Mouse (Mus musculus): Measurements from ENCODE around the gene Auts2. TPM values are rescaled to one million over a fixed set of nuclear protein-coding genes. Genes with fewer than 3 reads are reported as not detected.

The Auts2 gene
- polyA plus RNA-seq, 1 experiment from 2014 or later, result 34.0 TPM

- ATAC-seq (ENCODE audit: insufficient number of reproducible peaks, low FRiP score, low TSS enrichment, low read depth), result no peak
- H3K4me1 ChIP-seq, result peaks cover 27% of the 10 kb centered on the region
- H3K9ac ChIP-seq, result no peak overlapping the region
- H3K4me3 ChIP-seq, result no peak overlapping the region
- H3K4me2 ChIP-seq, result no peak overlapping the region
- no peaks in the 10 kb centered on the region for H3K27me3 ChIP-seq
- no peaks in the 10 kb centered on the region for H3K36me3 ChIP-seq
- no peaks in the 10 kb centered on the region for H3K9me3 ChIP-seq
- 71% methylated on average over 3 of the region's 3 CpGs for WGBS
- no peak overlapping the region for H3K27ac ChIP-seq
Observed at GRCm38 (mm10) chr5:132329171-132329936, 213.8 kb downstream of the Auts2 start.

DNA sequence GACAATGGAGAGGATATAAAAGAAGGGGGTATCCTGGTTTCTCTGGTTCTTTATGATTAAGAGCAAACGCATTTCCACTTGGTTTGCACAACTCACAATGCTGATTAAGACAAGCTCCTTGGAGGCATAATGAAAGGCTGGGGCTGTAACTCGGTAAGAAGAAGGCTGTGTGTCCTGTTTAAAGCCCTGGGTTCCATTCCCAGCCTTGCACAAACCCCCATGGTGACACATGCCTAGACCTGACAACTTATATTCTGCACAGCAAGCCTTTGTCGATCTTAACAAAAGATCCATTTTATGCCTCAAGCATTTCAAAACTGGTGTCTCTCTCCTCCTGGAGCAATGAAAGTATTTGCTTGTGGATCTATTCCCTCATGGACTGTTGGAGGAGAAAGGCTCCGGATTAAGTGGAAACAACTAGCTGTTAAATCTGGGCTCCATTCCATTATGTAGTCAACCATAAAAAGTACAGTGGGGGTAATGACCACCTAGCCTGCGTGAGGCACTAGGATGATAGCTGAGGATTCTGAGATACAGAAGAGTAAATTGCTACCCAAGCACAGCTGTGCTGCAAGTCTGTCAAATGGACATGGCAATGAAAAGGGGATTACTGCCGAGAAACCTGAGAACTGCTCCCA is 218.8 kb downstream of the Auts2 start:
- no peak overlapping the region for H3K27ac ChIP-seq
- peaks cover 22% of the 10 kb centered on the region for H3K4me1 ChIP-seq
- H3K36me3 ChIP-seq, result no peaks in the 10 kb centered on the region
- no peak overlapping the region for H3K4me3 ChIP-seq
- no peak overlapping the region for H3K9ac ChIP-seq
- H3K4me2 ChIP-seq, result no peak overlapping the region
- no peaks in the 10 kb centered on the region for H3K27me3 ChIP-seq
- no peak for ATAC-seq (ENCODE audit: insufficient number of reproducible peaks, low FRiP score, low TSS enrichment, low read depth)
- H3K9me3 ChIP-seq, result no peaks in the 10 kb centered on the region
- WGBS, result 45% methylated on average over 6 of the region's 6 CpGs

GRCm38 (mm10) chr5:132323608-132324007 is 219.5 kb downstream of the Auts2 start:
- Histone ChIP-seq H3K9me3 (no peaks in the 10 kb centered on the region), H3K27ac (no peak overlapping the region), H3K27me3 (no peaks in the 10 kb centered on the region), H3K4me1 (peaks cover 17% of the 10 kb centered on the region), H3K9ac (no peak overlapping the region), H3K4me3 (no peak overlapping the region), H3K36me3 (no peaks in the 10 kb centered on the region), H3K4me2 (no peak overlapping the region)
- ATAC-seq (ENCODE audit: insufficient number of reproducible peaks, low FRiP score, low TSS enrichment, low read depth), result no peak
- WGBS, result 95% methylated on average over 4 of the region's 4 CpGs

- peaks cover 18% of the 10 kb centered on the region for H3K4me1 ChIP-seq
- H3K9me3 ChIP-seq, result no peaks in the 10 kb centered on the region
- ATAC-seq (ENCODE audit: insufficient number of reproducible peaks, low FRiP score, low TSS enrichment, low read depth), result no peak
- no peak overlapping the region for H3K27ac ChIP-seq
- H3K9ac ChIP-seq, result no peak overlapping the region
- 64% methylated on average over 4 of the region's 4 CpGs for WGBS
- H3K36me3 ChIP-seq, result no peaks in the 10 kb centered on the region
- H3K27me3 ChIP-seq, result no peaks in the 10 kb centered on the region
- H3K4me3 ChIP-seq, result no peak overlapping the region
- H3K4me2 ChIP-seq, result no peak overlapping the region
Observed at GRCm38 (mm10) chr5:132322971-132323370, 220.2 kb downstream of the Auts2 start.

DNA sequence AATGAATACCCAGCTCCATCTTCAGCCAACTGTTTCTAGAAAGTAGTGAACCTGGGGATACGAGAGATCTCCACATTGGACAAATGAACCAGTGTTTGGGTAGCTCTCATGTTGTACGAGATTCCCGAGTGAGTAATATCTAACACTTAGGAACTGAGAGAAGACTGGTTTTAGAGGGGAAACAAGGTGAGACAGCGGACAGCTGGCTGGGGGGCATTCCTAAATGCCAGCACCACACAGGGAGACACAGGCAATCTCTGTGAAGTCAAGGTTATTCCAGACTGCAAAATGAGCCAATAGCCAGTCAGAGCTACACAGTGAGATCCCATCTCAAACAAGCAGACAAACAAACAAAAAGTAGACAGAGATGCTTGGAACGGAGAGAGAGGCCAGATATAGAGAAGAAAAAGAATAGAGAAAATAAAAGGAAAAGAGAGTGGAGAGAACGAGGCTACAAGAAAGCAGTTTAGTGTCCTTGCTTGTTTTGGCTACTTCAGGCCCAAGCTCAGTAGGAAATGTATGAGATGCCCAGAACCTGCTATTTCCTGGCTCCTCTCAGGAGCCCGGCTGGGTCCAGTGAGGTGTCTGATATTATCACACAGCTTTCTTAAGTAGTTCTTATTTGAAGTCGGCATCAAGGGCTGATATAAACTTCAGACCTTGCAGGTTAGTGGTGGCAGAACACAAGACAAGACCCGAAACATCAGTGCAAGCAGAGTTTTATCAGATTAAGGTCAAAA is 224.9 kb downstream of the Auts2 start:
- Histone ChIP-seq H3K9ac (no peak overlapping the region), H3K36me3 (no peaks in the 10 kb centered on the region), H3K4me1 (peaks cover 9% of the 10 kb centered on the region), H3K4me2 (no peak overlapping the region), H3K4me3 (no peak overlapping the region), H3K27me3 (no peaks in the 10 kb centered on the region), H3K9me3 (no peaks in the 10 kb centered on the region), H3K27ac (no peak overlapping the region)
- WGBS, result 81% methylated on average over 9 of the region's 9 CpGs
- no peak for ATAC-seq (ENCODE audit: insufficient number of reproducible peaks, low FRiP score, low TSS enrichment, low read depth)

GRCm38 (mm10) chr5:132316897-132317296 is 226.2 kb downstream of the Auts2 start:
- Histone ChIP-seq H3K9ac (no peak overlapping the region), H3K4me2 (no peak overlapping the region), H3K27ac (no peak overlapping the region), H3K27me3 (no peaks in the 10 kb centered on the region), H3K4me3 (no peak overlapping the region), H3K9me3 (no peaks in the 10 kb centered on the region), H3K36me3 (no peaks in the 10 kb centered on the region), H3K4me1 (peaks cover 2% of the 10 kb centered on the region)
- WGBS, result 77% methylated on average over 6 of the region's 6 CpGs
- ATAC-seq (ENCODE audit: insufficient number of reproducible peaks, low FRiP score, low TSS enrichment, low read depth), result no peak

DNA sequence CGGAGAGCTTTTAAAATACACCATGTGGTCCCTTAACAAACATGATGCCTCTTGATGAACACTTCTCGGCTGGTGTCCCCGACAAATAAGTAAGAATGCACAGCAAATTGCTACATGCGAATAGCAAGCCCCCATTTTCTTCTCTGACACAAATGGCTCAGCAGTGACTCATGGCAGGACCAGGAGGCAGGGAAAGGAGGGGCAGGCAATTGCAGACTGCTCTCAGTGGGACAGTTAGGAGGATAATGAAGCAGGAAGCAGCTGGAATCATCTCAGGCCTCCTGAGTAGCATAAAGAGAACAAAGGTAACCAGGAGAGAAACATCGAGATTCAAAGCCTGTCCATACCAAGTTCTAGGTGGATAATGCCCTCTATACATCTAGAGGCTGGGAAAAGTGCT is 228.8 kb downstream of the Auts2 start:
- ATAC-seq (ENCODE audit: insufficient number of reproducible peaks, low FRiP score, low TSS enrichment, low read depth), result no peak
- H3K4me2 ChIP-seq, result no peak overlapping the region
- no peaks in the 10 kb centered on the region for H3K36me3 ChIP-seq
- H3K9me3 ChIP-seq, result no peaks in the 10 kb centered on the region
- no peak overlapping the region for H3K27ac ChIP-seq
- H3K4me3 ChIP-seq, result no peak overlapping the region
- peaks cover 2% of the 10 kb centered on the region for H3K4me1 ChIP-seq
- H3K27me3 ChIP-seq, result no peaks in the 10 kb centered on the region
- WGBS, result 63% methylated on average over 5 of the region's 5 CpGs
- H3K9ac ChIP-seq, result no peak overlapping the region

GRCm38 (mm10) chr5:132307000-132307399 is 236.1 kb downstream of the Auts2 start:
- ATAC-seq (ENCODE audit: insufficient number of reproducible peaks, low FRiP score, low TSS enrichment, low read depth), result no peak
- no peak overlapping the region for H3K4me3 ChIP-seq

GRCm38 (mm10) chr5:132305354-132305934 is 237.7 kb downstream of the Auts2 start:
- H3K9ac ChIP-seq, result no peak overlapping the region
- H3K4me3 ChIP-seq, result no peak overlapping the region
- H3K27ac ChIP-seq, result no peak overlapping the region
- H3K4me1 ChIP-seq, result peaks cover 5% of the 10 kb centered on the region; the same call in 1 of the 2 replicates
- WGBS, result 20% methylated on average over 5 of the region's 5 CpGs
- no peaks in the 10 kb centered on the region for H3K9me3 ChIP-seq
- no peak for ATAC-seq (ENCODE audit: insufficient number of reproducible peaks, low FRiP score, low TSS enrichment, low read depth)
- no peak overlapping the region for H3K4me2 ChIP-seq
- H3K36me3 ChIP-seq, result no peaks in the 10 kb centered on the region
- H3K27me3 ChIP-seq, result no peaks in the 10 kb centered on the region

More at GRCm38 (mm10) chr5:132307000-132307399, 236.1 kb downstream of the Auts2 start:
- no peak overlapping the region for H3K4me2 ChIP-seq
- 73% methylated on average over 2 of the region's 2 CpGs for WGBS
- no peak overlapping the region for H3K27ac ChIP-seq
- H3K9me3 ChIP-seq, result no peaks in the 10 kb centered on the region
- H3K36me3 ChIP-seq, result no peaks in the 10 kb centered on the region
- H3K27me3 ChIP-seq, result no peaks in the 10 kb centered on the region
- H3K4me1 ChIP-seq, result peaks cover 5% of the 10 kb centered on the region; the same call in 1 of the 2 replicates
- H3K9ac ChIP-seq, result no peak overlapping the region

GRCm38 (mm10) chr5:132302778-132303177 is 240.4 kb downstream of the Auts2 start:
- Histone ChIP-seq H3K4me3 (no peak overlapping the region), H3K4me1 (peaks cover 5% of the 10 kb centered on the region; the same call in 1 of the 2 replicates), H3K4me2 (no peak overlapping the region), H3K27ac (no peak overlapping the region), H3K27me3 (no peaks in the 10 kb centered on the region), H3K9me3 (no peaks in the 10 kb centered on the region), H3K9ac (no peak overlapping the region), H3K36me3 (no peaks in the 10 kb centered on the region)
- 92% methylated on average over 4 of the region's 4 CpGs for WGBS
- no peak for ATAC-seq (ENCODE audit: insufficient number of reproducible peaks, low FRiP score, low TSS enrichment, low read depth)

- no peak overlapping the region for H3K4me2 ChIP-seq
- no peak overlapping the region for H3K27ac ChIP-seq
- no peaks in the 10 kb centered on the region for H3K27me3 ChIP-seq
- peaks cover 5% of the 10 kb centered on the region; the same call in 1 of the 2 replicates for H3K4me1 ChIP-seq
- ATAC-seq (ENCODE audit: insufficient number of reproducible peaks, low FRiP score, low TSS enrichment, low read depth), result no peak
- no peak overlapping the region for H3K9ac ChIP-seq
- 46% methylated on average over 4 of the region's 4 CpGs for WGBS
- H3K9me3 ChIP-seq, result no peaks in the 10 kb centered on the region
- no peaks in the 10 kb centered on the region for H3K36me3 ChIP-seq
- no peak overlapping the region for H3K4me3 ChIP-seq
Observed at GRCm38 (mm10) chr5:132300794-132301193, 242.3 kb downstream of the Auts2 start.

All from limb, embryonic 15.5 days (tissue).